Mouse (Mus musculus): ENCODE results near the gene Itga7. TPM values are rescaled to one million over a fixed set of nuclear protein-coding genes. Genes with fewer than 3 reads are reported as not detected.

Itga7 gene
- polyA plus RNA-seq, 1 experiment from 2014 or later: 0.70 TPM

GRCm38 (mm10) chr10:128910066-128910841 is 23.4 kb upstream of the Itga7 start:
- peak; percentile 55 for DNase-seq
- WGBS (ENCODE audit: insufficient replicate concordance): 5% methylated on average over 48 of the region's 66 CpGs
- Histone ChIP-seq H3K36me3 (replicated peaks; ENCODE audit: insufficient read depth, low read length) (0 out of 2 replicates have a peak, but pooled peaks cover 10% of the 10 kb centered on the region), H3K4me3 (ENCODE audit: low read depth, low read length) (peak overlapping the region; percentile 71), H3K9ac (replicated peaks) (peak overlapping the region; percentile 79), H3K27me3 (ENCODE audit: insufficient read depth, low read length) (peaks cover 3% of the 10 kb centered on the region), H3K4me1 (ENCODE audit: insufficient read depth) (peaks cover 2% of the 10 kb centered on the region; the same call in 1 of the 2 replicates), H3K9me3 (ENCODE audit: low read length) (no peaks in the 10 kb centered on the region), H3K27ac (ENCODE audit: low read depth) (peak overlapping the region; percentile 73), H3K4me2 (ENCODE audit: low read depth, low read length) (peak overlapping the region; percentile 68)
- no peak for TF ChIP-seq CTCF (IDR thresholded peaks at IDR 0.05; ENCODE audit: low read depth)
- no peak for TF ChIP-seq EP300 (IDR thresholded peaks at IDR 0.05; ENCODE audit: low read depth)
- peak; percentile 37 for ATAC-seq

GRCm38 (mm10) chr10:128911430-128911829 is 22.2 kb upstream of the Itga7 start:
- Histone ChIP-seq H3K27me3 (ENCODE audit: insufficient read depth, low read length) (peaks cover 3% of the 10 kb centered on the region), H3K4me3 (ENCODE audit: low read depth, low read length) (0 out of 2 replicates have a peak overlapping the region, but pooled peaks have one; percentile 8), H3K27ac (ENCODE audit: low read depth) (no peak overlapping the region), H3K9me3 (ENCODE audit: low read length) (no peaks in the 10 kb centered on the region), H3K4me2 (ENCODE audit: low read depth, low read length) (peak overlapping the region; percentile 68; the same call in 1 of the 2 replicates), H3K36me3 (replicated peaks; ENCODE audit: insufficient read depth, low read length) (0 out of 2 replicates have a peak, but pooled peaks cover 11% of the 10 kb centered on the region), H3K4me1 (ENCODE audit: insufficient read depth) (peaks cover 2% of the 10 kb centered on the region; the same call in 1 of the 2 replicates), H3K9ac (replicated peaks) (no peak overlapping the region)
- DNase-seq (no peak), ATAC-seq (no peak)
- WGBS (ENCODE audit: insufficient replicate concordance): 72% methylated on average over 6 of the region's 6 CpGs
- no peak for TF ChIP-seq EP300 (IDR thresholded peaks at IDR 0.05; ENCODE audit: low read depth)
- TF ChIP-seq CTCF (IDR thresholded peaks at IDR 0.05; ENCODE audit: low read depth): no peak

- peaks cover 2% of the 10 kb centered on the region; the same call in 1 of the 2 replicates for H3K4me1 ChIP-seq (ENCODE audit: insufficient read depth)
- DNase-seq (no peak), ATAC-seq (no peak)
- H3K4me2 ChIP-seq (ENCODE audit: low read depth, low read length): no peak overlapping the region
- H3K9ac ChIP-seq (replicated peaks): no peak overlapping the region
- WGBS (ENCODE audit: insufficient replicate concordance): 67% methylated on average over 4 of the region's 4 CpGs
- no peak overlapping the region for H3K4me3 ChIP-seq (ENCODE audit: low read depth, low read length)
- peaks cover 3% of the 10 kb centered on the region for H3K27me3 ChIP-seq (ENCODE audit: insufficient read depth, low read length)
- TF ChIP-seq CTCF (IDR thresholded peaks at IDR 0.05; ENCODE audit: low read depth) (no peak), EP300 (IDR thresholded peaks at IDR 0.05; ENCODE audit: low read depth) (no peak)
- no peaks in the 10 kb centered on the region for H3K9me3 ChIP-seq (ENCODE audit: low read length)
- H3K36me3 ChIP-seq (replicated peaks; ENCODE audit: insufficient read depth, low read length): 0 out of 2 replicates have a peak, but pooled peaks cover 15% of the 10 kb centered on the region
- H3K27ac ChIP-seq (ENCODE audit: low read depth): no peak overlapping the region
Measured at GRCm38 (mm10) chr10:128912268-128912667, 21.4 kb upstream of the Itga7 start.

- DNase-seq (no peak), ATAC-seq (no peak)
- 0 out of 2 replicates have a peak, but pooled peaks cover 17% of the 10 kb centered on the region for H3K36me3 ChIP-seq (replicated peaks; ENCODE audit: insufficient read depth, low read length)
- H3K27ac ChIP-seq (ENCODE audit: low read depth): no peak overlapping the region
- no peak overlapping the region for H3K4me3 ChIP-seq (ENCODE audit: low read depth, low read length)
- H3K9me3 ChIP-seq (ENCODE audit: low read length): no peaks in the 10 kb centered on the region
- H3K4me2 ChIP-seq (ENCODE audit: low read depth, low read length): no peak overlapping the region
- no peak for TF ChIP-seq CTCF (IDR thresholded peaks at IDR 0.05; ENCODE audit: low read depth)
- TF ChIP-seq EP300 (IDR thresholded peaks at IDR 0.05; ENCODE audit: low read depth): no peak
- H3K27me3 ChIP-seq (ENCODE audit: insufficient read depth, low read length): peaks cover 3% of the 10 kb centered on the region
- H3K4me1 ChIP-seq (ENCODE audit: insufficient read depth): peaks cover 2% of the 10 kb centered on the region; the same call in 1 of the 2 replicates
- no peak overlapping the region for H3K9ac ChIP-seq (replicated peaks)
- WGBS (ENCODE audit: insufficient replicate concordance): 73% methylated on average over 4 of the region's 4 CpGs
Measured at GRCm38 (mm10) chr10:128912791-128913190, 20.8 kb upstream of the Itga7 start.

GRCm38 (mm10) chr10:128913219-128913618 is 20.4 kb upstream of the Itga7 start:
- Histone ChIP-seq H3K4me3 (ENCODE audit: low read depth, low read length) (no peak overlapping the region), H3K36me3 (replicated peaks; ENCODE audit: insufficient read depth, low read length) (0 out of 2 replicates have a peak, but pooled peaks cover 17% of the 10 kb centered on the region), H3K9ac (replicated peaks) (no peak overlapping the region), H3K9me3 (ENCODE audit: low read length) (no peaks in the 10 kb centered on the region), H3K4me2 (ENCODE audit: low read depth, low read length) (no peak overlapping the region), H3K27me3 (ENCODE audit: insufficient read depth, low read length) (peaks cover 3% of the 10 kb centered on the region), H3K4me1 (ENCODE audit: insufficient read depth) (peaks cover 5% of the 10 kb centered on the region; the same call in 1 of the 2 replicates), H3K27ac (ENCODE audit: low read depth) (no peak overlapping the region)
- peak; percentile 32 for ATAC-seq
- 14% methylated on average over 5 of the region's 5 CpGs for WGBS (ENCODE audit: insufficient replicate concordance)
- peak; percentile 88 for DNase-seq
- TF ChIP-seq CTCF (IDR thresholded peaks at IDR 0.05; ENCODE audit: low read depth) (peak; percentile 97), EP300 (IDR thresholded peaks at IDR 0.05; ENCODE audit: low read depth) (no peak)

- no peak overlapping the region for H3K27ac ChIP-seq (ENCODE audit: low read depth)
- H3K4me2 ChIP-seq (ENCODE audit: low read depth, low read length): no peak overlapping the region
- TF ChIP-seq CTCF (IDR thresholded peaks at IDR 0.05; ENCODE audit: low read depth) (no peak), EP300 (IDR thresholded peaks at IDR 0.05; ENCODE audit: low read depth) (no peak)
- DNase-seq: no peak
- H3K9ac ChIP-seq (replicated peaks): no peak overlapping the region
- no peak for ATAC-seq
- H3K4me3 ChIP-seq (ENCODE audit: low read depth, low read length): no peak overlapping the region
- no peaks in the 10 kb centered on the region for H3K9me3 ChIP-seq (ENCODE audit: low read length)
- H3K36me3 ChIP-seq (replicated peaks; ENCODE audit: insufficient read depth, low read length): 0 out of 2 replicates have a peak, but pooled peaks cover 17% of the 10 kb centered on the region
- peaks cover 7% of the 10 kb centered on the region; the same call in 1 of the 2 replicates for H3K4me1 ChIP-seq (ENCODE audit: insufficient read depth)
- peaks cover 3% of the 10 kb centered on the region for H3K27me3 ChIP-seq (ENCODE audit: insufficient read depth, low read length)
- WGBS (ENCODE audit: insufficient replicate concordance): 85% methylated on average over 12 of the region's 12 CpGs
Measured at GRCm38 (mm10) chr10:128913696-128914095, 19.9 kb upstream of the Itga7 start.
